Mouse (Mus musculus) hindbrain, embryonic 12.5 days (tissue): ENCODE data around the gene Galnt6. TPM values are rescaled to one million over a fixed set of nuclear protein-coding genes. Genes with fewer than 3 reads are reported as not detected.

Source experiments
- ATAC-seq: fragments of 200-750 bp; cut with Nextera tagmentation; 2 replicates; pipeline ENCODE4 v1.8.0; 2017; ENCODE audit warnings: moderate TSS enrichment; ENCODE audit not compliant: low FRiP score
- H3K27ac ChIP-seq: fragments of 300-500 bp; sonication (generic); 2 replicates; pipeline ENCODE4 v1.5.1; 2016; ENCODE audit warnings: mild to moderate bottlenecking
- H3K27me3 ChIP-seq: fragments of 300-500 bp; sonication (generic); 2 replicates; pipeline ENCODE4 v1.6.1; 2016; ENCODE audit warnings: mild to moderate bottlenecking
- H3K36me3 ChIP-seq: fragments of 300-500 bp; sonication (generic); 2 replicates; pipeline ENCODE4 v1.6.1; 2016; ENCODE audit warnings: mild to moderate bottlenecking
- H3K4me1 ChIP-seq: fragments of 300-500 bp; sonication (generic); 2 replicates; pipeline ENCODE4 v1.6.1; 2016
- H3K4me2 ChIP-seq: fragments of 300-500 bp; sonication (generic); replicated peaks from 2 replicates; pipeline ENCODE4 v1.6.1; 2016; ENCODE audit warnings: mild to moderate bottlenecking
- H3K4me3 ChIP-seq: fragments of 300-500 bp; sonication (generic); 2 replicates; pipeline ENCODE4 v1.5.1; 2016; ENCODE audit warnings: mild to moderate bottlenecking
- H3K9ac ChIP-seq: fragments of 300-500 bp; sonication (generic); 2 replicates; pipeline ENCODE4 v1.6.1; 2016; ENCODE audit warnings: mild to moderate bottlenecking, moderate library complexity
- H3K9me3 ChIP-seq: fragments of 300-500 bp; sonication (generic); replicated peaks from 2 replicates; pipeline ENCODE4 v1.6.1; 2016; ENCODE audit warnings: mild to moderate bottlenecking
- WGBS: fragments of 180-500 bp; shearing (Covaris S2); methylation state at CpG from one replicate; pipeline ENCODE4 v1.1.7; 2016; 5-methylcytosine and 5-hydroxymethylcytosine counted together
- polyA plus RNA-seq: library from polyadenylated mRNA; unstranded; fragments of >200 nt; fragmentation: Nextera tagmentation; extraction: Ambion mirVana; gene quantifications from 2 replicates; pipeline ENCODE4 v1.2.1, GENCODE M21; 2016

The Galnt6 gene
- polyA plus RNA-seq, 1 experiment from 2014 or later: 0.26 TPM

- H3K27ac ChIP-seq: no peak overlapping the region
- H3K4me2 ChIP-seq: no peak overlapping the region
- 63% methylated on average over 3 of the region's 3 CpGs for WGBS
- H3K4me3 ChIP-seq: no peak overlapping the region
- no peaks in the 10 kb centered on the region for H3K27me3 ChIP-seq
- no peaks in the 10 kb centered on the region for H3K4me1 ChIP-seq
- no peaks in the 10 kb centered on the region for H3K36me3 ChIP-seq
- no peak for ATAC-seq
- H3K9me3 ChIP-seq: no peaks in the 10 kb centered on the region
- no peak overlapping the region for H3K9ac ChIP-seq
Observed at GRCm38 (mm10) chr15:100675486-100675885, 53.7 kb downstream of the Galnt6 start.

GRCm38 (mm10) chr15:100674566-100674965 is 54.6 kb downstream of the Galnt6 start:
- 88% methylated on average over 10 of the region's 10 CpGs for WGBS
- no peaks in the 10 kb centered on the region for H3K9me3 ChIP-seq

GRCm38 (mm10) chr15:100673585-100674391 is 55.4 kb downstream of the Galnt6 start:
- no peak overlapping the region for H3K27ac ChIP-seq
- H3K9me3 ChIP-seq: no peaks in the 10 kb centered on the region
- ATAC-seq: no peak
- no peak overlapping the region for H3K4me2 ChIP-seq
- no peak overlapping the region for H3K4me3 ChIP-seq
- no peaks in the 10 kb centered on the region for H3K36me3 ChIP-seq
- no peak overlapping the region for H3K9ac ChIP-seq
- no peaks in the 10 kb centered on the region for H3K27me3 ChIP-seq
- H3K4me1 ChIP-seq: no peaks in the 10 kb centered on the region
- 46% methylated on average over 12 of the region's 12 CpGs for WGBS

More at GRCm38 (mm10) chr15:100674566-100674965, 54.6 kb downstream of the Galnt6 start:
- ATAC-seq: no peak
- H3K4me1 ChIP-seq: no peaks in the 10 kb centered on the region
- no peak overlapping the region for H3K27ac ChIP-seq
- H3K4me2 ChIP-seq: no peak overlapping the region
- H3K9ac ChIP-seq: no peak overlapping the region
- no peaks in the 10 kb centered on the region for H3K27me3 ChIP-seq
- no peaks in the 10 kb centered on the region for H3K36me3 ChIP-seq
- no peak overlapping the region for H3K4me3 ChIP-seq

GRCm38 (mm10) chr15:100670833-100671232 is 58.3 kb downstream of the Galnt6 start:
- H3K9me3 ChIP-seq: no peaks in the 10 kb centered on the region
- no peak overlapping the region for H3K27ac ChIP-seq
- H3K4me2 ChIP-seq: no peak overlapping the region
- H3K4me1 ChIP-seq: peaks cover 5% of the 10 kb centered on the region
- 71% methylated on average over 5 of the region's 5 CpGs for WGBS
- peaks cover 3% of the 10 kb centered on the region; the same call in 1 of the 2 replicates for H3K27me3 ChIP-seq
- no peak overlapping the region for H3K4me3 ChIP-seq
- ATAC-seq: no peak
- no peaks in the 10 kb centered on the region for H3K36me3 ChIP-seq
- no peak overlapping the region for H3K9ac ChIP-seq

- ATAC-seq: no peak
- Histone ChIP-seq H3K4me1 (peaks cover 5% of the 10 kb centered on the region), H3K27ac (no peak overlapping the region), H3K4me3 (no peak overlapping the region), H3K4me2 (no peak overlapping the region), H3K9ac (no peak overlapping the region), H3K36me3 (no peaks in the 10 kb centered on the region), H3K27me3 (peaks cover 3% of the 10 kb centered on the region; the same call in 1 of the 2 replicates), H3K9me3 (no peaks in the 10 kb centered on the region)
- WGBS: 73% methylated on average over 8 of the region's 8 CpGs
Observed at GRCm38 (mm10) chr15:100670004-100670403, 59.2 kb downstream of the Galnt6 start.

GRCm38 (mm10) chr15:100669337-100669736 is 59.8 kb downstream of the Galnt6 start, which contains the start of gene Bin2:
TSS of gene Bin2 (minus strand) at chr15:100669553.
- Histone ChIP-seq H3K27ac (no peak within 1 kb of the TSS), H3K9ac (no peak within 1 kb of the TSS), H3K9me3 (no peaks in the 10 kb centered on the region), H3K4me3 (no peak within 1 kb of the TSS), H3K36me3 (no peaks in the 10 kb centered on the region), H3K27me3 (peaks cover 3% of the 10 kb centered on the region; the same call in 1 of the 2 replicates), H3K4me2 (no peak within 1 kb of the TSS), H3K4me1 (peaks cover 5% of the 10 kb centered on the region)
- WGBS: 91% methylated on average over 20 of the region's 20 CpGs
- ATAC-seq: no peak

- WGBS: 89% methylated on average over 5 of the region's 5 CpGs
- Histone ChIP-seq H3K27ac (no peak overlapping the region), H3K4me1 (peaks cover 5% of the 10 kb centered on the region), H3K4me3 (no peak overlapping the region), H3K9me3 (no peaks in the 10 kb centered on the region), H3K4me2 (no peak overlapping the region), H3K27me3 (peaks cover 3% of the 10 kb centered on the region; the same call in 1 of the 2 replicates), H3K9ac (no peak overlapping the region), H3K36me3 (no peaks in the 10 kb centered on the region)
- no peak for ATAC-seq
Observed at GRCm38 (mm10) chr15:100667871-100668545, 61.2 kb downstream of the Galnt6 start.

GRCm38 (mm10) chr15:100667420-100667819 is 61.8 kb downstream of the Galnt6 start:
- H3K4me1 ChIP-seq: peaks cover 5% of the 10 kb centered on the region
- H3K4me2 ChIP-seq: no peak overlapping the region
- peaks cover 3% of the 10 kb centered on the region; the same call in 1 of the 2 replicates for H3K27me3 ChIP-seq
- WGBS: 71% methylated on average over 6 of the region's 6 CpGs
- H3K36me3 ChIP-seq: no peaks in the 10 kb centered on the region
- no peaks in the 10 kb centered on the region for H3K9me3 ChIP-seq
- no peak overlapping the region for H3K27ac ChIP-seq
- H3K4me3 ChIP-seq: no peak overlapping the region
- no peak overlapping the region for H3K9ac ChIP-seq
- ATAC-seq: no peak

GRCm38 (mm10) chr15:100666851-100667250 is 62.3 kb downstream of the Galnt6 start:
- Histone ChIP-seq H3K27ac (no peak overlapping the region; the same call in 1 of the 2 replicates), H3K27me3 (peaks cover 3% of the 10 kb centered on the region; the same call in 1 of the 2 replicates), H3K4me2 (no peak overlapping the region), H3K9ac (no peak overlapping the region), H3K4me3 (no peak overlapping the region), H3K9me3 (no peaks in the 10 kb centered on the region), H3K36me3 (no peaks in the 10 kb centered on the region), H3K4me1 (peaks cover 5% of the 10 kb centered on the region)
- 36% methylated on average over 12 of the region's 12 CpGs for WGBS
- ATAC-seq: no peak

- Histone ChIP-seq H3K4me2 (no peak overlapping the region), H3K27me3 (peaks cover 3% of the 10 kb centered on the region; the same call in 1 of the 2 replicates), H3K27ac (no peak overlapping the region), H3K36me3 (no peaks in the 10 kb centered on the region), H3K4me1 (peaks cover 5% of the 10 kb centered on the region), H3K9ac (no peak overlapping the region), H3K4me3 (no peak overlapping the region), H3K9me3 (no peaks in the 10 kb centered on the region)
- 7% methylated on average over 7 of the region's 7 CpGs for WGBS
- ATAC-seq: no peak
Observed at GRCm38 (mm10) chr15:100666219-100666696, 62.9 kb downstream of the Galnt6 start.

GRCm38 (mm10) chr15:100665411-100666218 is 63.6 kb downstream of the Galnt6 start:
- Histone ChIP-seq H3K27ac (no peak overlapping the region), H3K4me1 (peaks cover 5% of the 10 kb centered on the region), H3K4me2 (no peak overlapping the region), H3K9ac (no peak overlapping the region), H3K4me3 (no peak overlapping the region), H3K27me3 (peaks cover 3% of the 10 kb centered on the region; the same call in 1 of the 2 replicates), H3K9me3 (no peaks in the 10 kb centered on the region), H3K36me3 (no peaks in the 10 kb centered on the region)
- no peak for ATAC-seq
- 40% methylated on average over 9 of the region's 9 CpGs for whole genome bisulfite sequencing
